Mouse (Mus musculus): Measurements from ENCODE around the gene Abhd13.
A peak's percentile ranks its signal among the peaks of the same experiment; 100 is the strongest.

Gene Abhd13

DNA sequence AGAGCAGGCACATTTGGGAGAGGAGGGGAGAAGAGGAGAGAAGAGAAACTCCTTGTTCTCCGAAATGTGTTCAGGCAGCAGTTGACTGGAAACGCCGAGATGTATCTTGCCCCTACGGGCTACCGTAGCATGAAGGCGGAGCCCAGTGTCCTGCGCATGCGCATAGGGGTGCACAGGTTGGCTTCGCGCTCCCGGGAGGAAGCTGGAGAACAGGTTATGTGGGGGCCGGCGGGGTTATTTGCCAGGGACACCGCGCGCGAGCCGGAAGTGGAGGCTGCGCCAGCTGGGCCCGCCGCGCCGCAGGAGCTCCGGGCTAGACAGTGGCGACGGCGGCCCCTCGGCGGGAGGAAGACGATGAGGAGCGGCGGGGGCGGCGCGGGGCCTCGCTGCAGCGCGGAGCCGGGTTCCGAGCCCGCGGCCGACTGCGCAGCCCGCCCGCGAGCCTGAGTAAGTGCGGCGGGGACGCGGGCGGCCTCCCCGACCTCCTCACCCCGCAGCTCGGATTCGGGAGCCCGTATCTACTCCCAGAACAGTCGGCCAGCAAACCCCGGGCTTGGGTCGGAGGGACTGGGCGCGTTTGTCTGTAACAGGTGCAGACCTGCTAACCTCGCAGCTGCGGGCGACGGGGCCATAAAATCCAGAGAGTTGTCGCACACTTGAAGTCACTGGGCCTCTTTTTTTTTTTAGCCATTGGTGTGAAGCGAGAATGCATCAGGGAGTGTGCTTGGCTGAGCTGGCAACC, at the start of gene Abhd13, which contains the start of gene Lig4:
TSS of gene Abhd13 (plus strand) at position 135 of the 742 bp plus-strand sequence.
TSS of gene Lig4 (minus strand) at position 114 of the 742 bp plus-strand sequence.
- peak; percentile 99 for DNase-seq

GRCm38 (mm10) chr8:9929746-9930445, 47.6 kb upstream of the Abhd13 start:
- no peak for DNase-seq

- no peak for DNase-seq
Measured at GRCm38 (mm10) chr8:9932711-9933110, 44.8 kb upstream of the Abhd13 start.

GRCm38 (mm10) chr8:9934891-9935565, 42.5 kb upstream of the Abhd13 start:
- peak; percentile 45 for DNase-seq

DNA sequence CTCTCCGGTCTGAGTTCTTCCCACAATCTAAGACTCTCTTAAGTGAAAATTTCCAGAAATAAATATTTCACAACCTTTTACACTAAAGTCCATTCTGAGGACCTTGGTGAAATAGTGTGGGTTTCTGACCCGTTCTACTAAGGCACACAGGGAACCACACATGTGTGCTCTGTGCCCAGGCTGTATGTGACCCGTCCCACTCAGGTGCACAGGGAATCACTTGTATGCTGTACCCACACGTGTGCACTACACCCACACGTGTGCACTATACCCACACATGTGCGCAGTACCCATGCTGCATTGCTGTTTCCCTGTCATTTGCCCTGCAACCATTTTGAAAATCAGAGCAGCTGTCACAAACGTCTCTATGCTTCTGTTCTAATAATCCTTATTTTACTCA, 41.9 kb upstream of the Abhd13 start:
- DNase-seq: no peak

DNA sequence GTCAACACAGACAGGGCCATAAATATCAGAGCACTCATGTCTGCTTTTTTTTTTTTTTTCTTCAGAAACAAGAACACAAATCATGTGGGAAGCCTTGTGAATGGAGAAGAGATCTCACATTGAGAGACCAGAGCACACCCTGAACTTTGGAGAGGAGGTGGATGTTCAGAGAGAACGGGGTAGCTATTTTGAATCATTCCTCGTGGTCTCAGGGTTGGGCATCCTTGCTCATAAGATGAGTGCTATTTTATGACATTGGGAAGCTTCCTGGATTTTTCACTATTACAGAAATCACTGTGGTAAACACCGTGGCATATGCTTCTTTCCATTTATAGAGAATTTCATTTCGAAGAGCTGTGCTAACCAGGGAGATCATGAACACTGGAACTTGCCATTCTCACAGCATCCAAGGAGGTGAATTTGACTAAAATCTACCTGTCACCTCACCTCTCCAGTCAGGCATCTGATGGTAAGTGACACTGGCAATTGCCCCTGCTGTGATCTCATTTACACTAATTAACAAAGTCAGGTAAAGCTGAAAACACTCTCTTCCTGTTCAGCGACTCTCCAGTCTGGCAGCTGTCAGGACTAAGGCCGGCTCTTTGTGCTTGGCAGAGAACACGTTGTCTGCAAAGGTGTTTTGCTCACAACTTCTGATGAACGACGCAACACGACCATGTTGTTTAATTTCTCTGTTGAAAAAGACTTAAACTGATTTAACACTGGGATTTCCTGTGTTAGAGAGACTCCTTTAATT, 28.2 kb upstream of the Abhd13 start:
- no peak for DNase-seq

DNA sequence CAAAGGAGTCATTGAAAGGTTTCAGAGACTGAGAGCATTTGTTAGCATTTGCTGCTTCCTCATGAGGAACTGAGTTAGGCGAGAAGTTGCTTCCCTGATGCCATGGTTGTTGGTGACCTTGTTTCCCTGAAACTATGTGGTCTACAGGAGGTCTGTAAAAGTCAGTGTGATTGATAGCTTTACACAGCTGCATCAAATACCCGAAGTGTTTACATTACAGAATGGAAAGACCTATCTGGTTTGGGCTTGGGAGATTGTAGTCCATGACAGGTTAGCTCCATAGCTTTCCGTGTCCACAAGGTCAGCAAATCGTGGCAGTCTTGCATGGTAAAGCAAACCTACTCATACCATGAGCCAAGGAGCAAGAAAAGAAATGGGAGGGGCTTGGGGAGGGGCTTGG, 19.2 kb upstream of the Abhd13 start:
- DNase-seq: no peak

GRCm38 (mm10) chr8:9959919-9960318, 17.6 kb upstream of the Abhd13 start:
- no peak for DNase-seq

DNA sequence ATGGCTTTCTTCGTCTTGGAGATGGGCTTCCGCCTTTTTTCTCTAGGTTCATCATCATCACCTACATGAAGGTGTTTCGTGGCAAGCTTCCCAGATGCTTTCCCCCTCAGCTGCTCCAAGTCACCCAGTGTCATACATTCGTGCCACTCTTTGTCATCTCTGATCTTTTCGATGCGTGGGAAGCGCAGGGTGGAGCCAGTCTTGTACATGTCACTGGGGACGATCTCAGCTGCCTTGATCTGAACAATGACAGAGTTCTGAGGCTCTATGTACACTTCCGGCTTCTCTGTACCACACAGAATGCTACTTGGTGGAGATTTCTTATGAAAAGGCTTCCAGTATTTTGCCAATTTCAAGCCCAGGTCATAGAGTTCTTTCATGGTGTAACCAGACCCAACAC, 5.6 kb upstream of the Abhd13 start:
- DNase-seq: no peak

DNA sequence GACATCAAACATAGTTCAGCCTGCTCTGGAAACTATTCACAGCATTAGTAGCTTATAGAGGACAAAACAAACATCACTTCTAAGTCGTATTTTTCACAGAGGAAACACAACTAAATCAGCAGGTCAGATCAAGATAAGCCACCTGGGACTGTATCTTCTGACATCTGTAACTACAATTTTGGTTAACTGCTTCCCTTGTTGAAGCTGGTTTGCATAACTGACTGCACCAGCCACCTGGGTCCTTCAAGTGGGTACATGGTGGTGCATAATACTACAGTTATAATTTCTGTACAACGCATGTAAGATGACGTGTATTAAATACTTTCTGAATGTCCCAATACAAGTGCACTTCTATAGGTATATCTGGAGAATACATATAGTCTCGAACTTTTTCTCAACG, 2.2 kb upstream of the Abhd13 start:
- peak; percentile 43 for DNase-seq

GRCm38 (mm10) chr8:9975898-9976611, 1.5 kb upstream of the Abhd13 start:
- peak; percentile 99 for DNase-seq

GRCm38 (mm10) chr8:9977016-9977415, 491 bp upstream of the Abhd13 start:
- DNase-seq: no peak

- no peak for DNase-seq
Measured at GRCm38 (mm10) chr8:9978475-9979230, 1.1 kb downstream of the Abhd13 start.

GRCm38 (mm10) chr8:9979746-9980145, 2.2 kb downstream of the Abhd13 start:
- DNase-seq: no peak

DNA sequence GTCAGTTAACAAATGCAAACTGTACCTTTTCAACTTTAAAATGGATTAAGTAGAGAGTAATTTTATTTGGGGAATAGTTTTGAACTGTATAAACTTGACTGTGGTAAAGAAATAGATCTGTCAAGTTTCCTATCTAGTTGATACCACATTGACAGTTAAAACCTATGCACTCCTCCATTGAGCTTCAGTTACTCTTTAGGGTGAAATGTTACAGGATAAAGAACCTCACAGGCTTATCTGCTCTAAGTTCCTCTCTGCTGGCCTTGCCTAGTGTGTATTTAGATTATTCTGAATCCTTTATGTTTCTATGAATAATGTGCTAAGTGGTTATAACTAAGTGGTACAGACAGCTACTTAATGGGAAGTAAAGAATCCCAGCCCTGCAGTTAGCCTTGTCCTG, 2.7 kb downstream of the Abhd13 start:
- DNase-seq: no peak

- no peak for DNase-seq
Measured at GRCm38 (mm10) chr8:10004115-10004514, 26.6 kb downstream of the Abhd13 start.

GRCm38 (mm10) chr8:10006156-10006985, 28.9 kb downstream of the Abhd13 start, which contains the start of gene Tnfsf13b:
Gene Tnfsf13b, plus strand, starts transcription at chr8:10006467.
- DNase-seq: no peak

DNA sequence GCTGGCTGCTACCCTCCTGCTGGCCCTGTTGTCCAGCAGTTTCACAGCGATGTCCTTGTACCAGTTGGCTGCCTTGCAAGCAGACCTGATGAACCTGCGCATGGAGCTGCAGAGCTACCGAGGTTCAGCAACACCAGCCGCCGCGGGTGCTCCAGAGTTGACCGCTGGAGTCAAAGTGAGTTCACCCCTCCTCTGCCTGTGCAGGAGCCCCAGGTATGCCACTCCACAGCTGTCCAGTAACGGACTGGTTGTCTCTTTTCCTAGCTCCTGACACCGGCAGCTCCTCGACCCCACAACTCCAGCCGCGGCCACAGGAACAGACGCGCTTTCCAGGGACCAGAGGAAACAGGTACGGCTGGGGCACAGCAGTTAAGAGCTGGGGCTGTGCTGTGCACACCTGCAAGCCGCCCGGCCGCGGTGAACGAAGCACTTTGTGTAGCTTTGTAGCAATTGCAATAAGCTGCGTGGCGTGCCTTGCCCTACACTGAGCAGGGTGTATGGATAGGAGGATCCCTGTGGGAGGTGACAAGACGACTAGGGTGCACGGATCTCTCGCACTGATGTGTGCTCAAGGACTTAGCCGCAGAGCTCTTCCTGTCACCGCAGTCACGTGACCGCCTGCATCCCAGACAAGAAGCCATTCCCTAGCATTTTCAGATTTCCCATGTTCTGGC, 29.6 kb downstream of the Abhd13 start:
- DNase-seq: no peak

- no peak for DNase-seq
Measured at GRCm38 (mm10) chr8:10007660-10008028, 30.1 kb downstream of the Abhd13 start.

DNA sequence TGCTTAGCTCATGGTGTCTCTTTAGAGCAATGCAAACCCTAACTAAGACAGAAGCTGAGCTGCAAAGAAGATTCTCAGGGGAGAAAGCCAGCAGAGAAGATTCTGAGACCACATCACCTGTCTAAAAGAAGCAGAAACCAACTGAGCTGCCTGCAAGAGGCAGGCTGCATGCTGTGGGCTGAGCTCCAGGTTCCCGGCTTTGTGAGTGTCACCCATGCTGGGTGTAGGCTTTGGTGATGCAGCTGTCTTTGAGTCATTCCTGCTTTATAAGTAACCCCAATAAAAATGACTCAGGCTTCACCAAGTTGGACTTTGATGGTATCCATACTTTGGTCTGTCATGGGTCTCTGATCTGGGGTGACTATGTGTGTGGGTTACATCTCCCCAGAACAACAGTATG, 38.7 kb downstream of the Abhd13 start:
- DNase-seq: no peak
